Mouse (Mus musculus) MEL (cell line): ENCODE measurements at regions not wholly inside any gene's neighbourhood (a gene's known extent, or its start where the extent isn't known, plus 50 kb on each side); places are given as distances from the start of the nearest gene placed in this dataset.

Source experiments
- CTCF ChIP-seq, 3 experiments: IDR thresholded peaks in 2 of 3; conservative IDR thresholded peaks in 1 of 3; 2 replicates each; pipeline ENCODE4 v1.5.1; 2011 to 2012; ENCODE audit warnings: low read length in 3 of 3, low read depth in 2 of 3, mild to moderate bottlenecking in 2 of 3, improper control_type of control experiment in 1 of 3, inconsistent platforms in 1 of 3, mixed read lengths in 1 of 3, moderate library complexity in 1 of 3; ENCODE audit not compliant: control insufficient read depth in 1 of 3, insufficient read depth in 1 of 3, poor library complexity in 1 of 3, severe bottlenecking in 1 of 3
- E2F4 ChIP-seq: IDR thresholded peaks from 2 replicates; pipeline ENCODE4 v1.6.1; 2011; ENCODE audit warnings: low read depth, low read length, improper control_type of control experiment, borderline replicate concordance
- ELF1 ChIP-seq: IDR thresholded peaks from 2 replicates; pipeline ENCODE4 v1.6.1; 2014; ENCODE audit warnings: low read depth, mild to moderate bottlenecking, inconsistent platforms, low read length, improper control_type of control experiment, moderate library complexity
- EP300 ChIP-seq, 2 experiments: IDR thresholded peaks; 2 replicates each; pipeline ENCODE4 v1.6.1; 2011; ENCODE audit warnings: improper control_type of control experiment in 2 of 2, low read length in 2 of 2, low read depth in 1 of 2, mild to moderate bottlenecking in 1 of 2
- POLR2A ChIP-seq, 2 experiments: IDR thresholded peaks; 2 replicates each; pipeline ENCODE4 v1.6.1; 2011 to 2012; ENCODE audit warnings: low read length in 2 of 2, mild to moderate bottlenecking in 2 of 2, control low read depth in 1 of 2, improper control_type of control experiment in 1 of 2, low read depth in 1 of 2, moderate library complexity in 1 of 2; ENCODE audit not compliant: control insufficient read depth in 1 of 2, insufficient read depth in 1 of 2, poor library complexity in 1 of 2
- POLR2AphosphoS5 ChIP-seq: IDR thresholded peaks from 2 replicates; pipeline ENCODE4 v1.6.1; 2012; ENCODE audit warnings: low read depth, borderline replicate concordance, mild to moderate bottlenecking, inconsistent platforms, low read length, moderate library complexity, mixed read lengths
- TAL1 ChIP-seq: IDR thresholded peaks from 2 replicates; pipeline ENCODE4 v1.6.1; 2012; ENCODE audit warnings: mild to moderate bottlenecking, inconsistent platforms, low read length, moderate library complexity, mixed read lengths
- TBP ChIP-seq: IDR thresholded peaks from 2 replicates; pipeline ENCODE4 v1.8.0; 2011; ENCODE audit warnings: low read depth, low read length, improper control_type of control experiment
- TCF12 ChIP-seq: IDR thresholded peaks from 2 replicates; pipeline ENCODE4 v1.6.1; 2014; ENCODE audit warnings: low read depth, mild to moderate bottlenecking, inconsistent platforms, low read length, improper control_type of control experiment, moderate library complexity
- UBTF ChIP-seq: IDR thresholded peaks from 2 replicates; pipeline ENCODE4 v1.6.1; 2012; ENCODE audit warnings: low read depth, mild to moderate bottlenecking, inconsistent platforms, low read length, improper control_type of control experiment, moderate library complexity, borderline replicate concordance; ENCODE audit not compliant: insufficient read depth
- USF1 ChIP-seq: IDR thresholded peaks from 2 replicates; pipeline ENCODE4 v1.6.1; 2014; ENCODE audit warnings: low read depth, mild to moderate bottlenecking, inconsistent platforms, low read length, improper control_type of control experiment, moderate library complexity
- ZNF384 ChIP-seq: IDR thresholded peaks from 2 replicates; pipeline ENCODE4 v1.6.1; 2012; ENCODE audit warnings: low read depth, mild to moderate bottlenecking, inconsistent platforms, low read length, improper control_type of control experiment

GRCm38 (mm10) chr13:102153785-102154608 lies 386.0 kb upstream of the Pik3r1 start:
- TF ChIP-seq TAL1: no peak
- no peak for TF ChIP-seq CTCF (IDR thresholded peaks at IDR 0.05 in 2 of 3, conservative IDR thresholded peaks at IDR 0.05 in 1 of 3; ENCODE audit: control insufficient read depth in 1 of 3, insufficient read depth in 1 of 3, low read depth in 2 of 3, low read length in 3 of 3, poor library complexity in 1 of 3, severe bottlenecking in 1 of 3)
- no peak for TF ChIP-seq POLR2AphosphoS5
- TF ChIP-seq USF1: no peak
- no peak for TF ChIP-seq E2F4
- TF ChIP-seq TCF12: no peak
- no peak for TF ChIP-seq POLR2A (IDR thresholded peaks at IDR 0.05; ENCODE audit: control insufficient read depth in 1 of 2, insufficient read depth in 1 of 2, low read depth in 1 of 2, low read length in 2 of 2, poor library complexity in 1 of 2)
- TF ChIP-seq EP300 (IDR thresholded peaks at IDR 0.05; ENCODE audit: low read depth in 1 of 2, low read length in 2 of 2): no peak
- TF ChIP-seq ELF1: no peak
- no peak for TF ChIP-seq TBP
- TF ChIP-seq UBTF: no peak
- no peak for TF ChIP-seq ZNF384
